Mouse (Mus musculus) spleen, adult 2 months (tissue): ENCODE data around the gene Rad50. TPM values are rescaled to one million over a fixed set of nuclear protein-coding genes. Genes with fewer than 3 reads are reported as not detected.

Source experiments
- DNase-seq, 2 experiments: peaks; one replicate each; pipeline versions ENCODE4 v3.0.0 to v3.0.0-alpha.2; 2012 to 2021; ENCODE audit warnings: low spot score in 2 of 2, low read depth in 1 of 2
- H3K27ac ChIP-seq: fragments of 200-500 bp; 2 replicates; pipeline ENCODE4 v1.5.1; 2012; ENCODE audit warnings: low read length, inconsistent platforms; ENCODE audit not compliant: insufficient read depth
- H3K27me3 ChIP-seq: fragments of 200-500 bp; 2 replicates; pipeline ENCODE4 v1.6.1; 2012; ENCODE audit warnings: mild to moderate bottlenecking, moderate library complexity, low read length, inconsistent platforms; ENCODE audit not compliant: control insufficient read depth, insufficient read depth
- H3K36me3 ChIP-seq: fragments of 200-500 bp; 2 replicates; pipeline ENCODE4 v1.6.1; 2012; ENCODE audit warnings: mild to moderate bottlenecking, low read length, inconsistent platforms; ENCODE audit not compliant: control insufficient read depth, insufficient read depth
- H3K4me1 ChIP-seq: fragments of 200-500 bp; 2 replicates; pipeline ENCODE4 v1.6.1; 2011; ENCODE audit warnings: inconsistent platforms; ENCODE audit not compliant: control insufficient read depth, insufficient read depth, insufficient read length
- H3K4me3 ChIP-seq: fragments of 200-500 bp; 2 replicates; pipeline ENCODE4 v1.5.1; 2011; ENCODE audit warnings: mild to moderate bottlenecking, inconsistent platforms; ENCODE audit not compliant: insufficient read depth, insufficient read length; ENCODE audit errors: extremely low read depth
- CTCF ChIP-seq: fragments of 200-500 bp; IDR thresholded peaks from 2 replicates; pipeline ENCODE4 v1.5.1; 2011; ENCODE audit warnings: mild to moderate bottlenecking, inconsistent platforms; ENCODE audit not compliant: insufficient read depth, insufficient read length, insufficient replicate concordance; ENCODE audit errors: extremely low read depth
- POLR2A ChIP-seq: fragments of 200-500 bp; IDR thresholded peaks from 2 replicates; pipeline ENCODE4 v1.6.1; 2011; ENCODE audit warnings: low read depth, low read length, inconsistent platforms
- WGBS: fragments of 180-500 bp; shearing (Covaris S2); methylation state at CpG from one replicate; pipeline ENCODE4 v1.1.7; 2018; 5-methylcytosine and 5-hydroxymethylcytosine counted together
- polyA plus RNA-seq: library from polyadenylated mRNA; depleted of rRNA; stranded (reverse); fragments of >200 nt; gene quantifications from 2 replicates; pipeline ENCODE4 v1.2.3, GENCODE M21; 2012

Rad50 gene
- polyA plus RNA-seq, 1 experiment = 4.1 TPM

DNA sequence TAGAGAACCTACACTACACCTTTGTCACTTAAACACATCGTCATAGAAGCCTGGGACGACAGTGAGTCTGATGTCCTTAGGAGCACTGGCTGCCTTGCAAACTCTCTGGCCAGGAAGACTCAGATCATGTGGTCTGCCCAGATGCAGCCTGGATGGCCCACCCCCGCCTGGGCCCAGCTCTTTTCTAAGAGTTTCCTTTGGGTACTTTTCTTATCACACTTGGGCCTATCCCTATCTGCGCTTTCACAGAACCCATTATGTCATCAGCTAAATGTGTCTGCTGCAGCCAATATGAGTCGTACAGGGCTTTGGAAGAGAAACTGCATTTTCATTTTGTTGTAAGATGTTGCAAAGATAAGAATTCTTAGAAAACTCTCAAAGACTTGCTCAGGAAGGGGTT is 52.1 kb downstream of the Rad50 start:
- Histone ChIP-seq H3K27ac (no peak overlapping the region), H3K4me3 (no peak overlapping the region), H3K36me3 (peaks cover 44% of the 10 kb centered on the region), H3K4me1 (no peaks in the 10 kb centered on the region), H3K27me3 (no peaks in the 10 kb centered on the region)
- TF ChIP-seq POLR2A (no peak), CTCF (no peak)
- WGBS = 77% methylated on average over 5 of the region's 5 CpGs
- no peak for DNase-seq

DNA sequence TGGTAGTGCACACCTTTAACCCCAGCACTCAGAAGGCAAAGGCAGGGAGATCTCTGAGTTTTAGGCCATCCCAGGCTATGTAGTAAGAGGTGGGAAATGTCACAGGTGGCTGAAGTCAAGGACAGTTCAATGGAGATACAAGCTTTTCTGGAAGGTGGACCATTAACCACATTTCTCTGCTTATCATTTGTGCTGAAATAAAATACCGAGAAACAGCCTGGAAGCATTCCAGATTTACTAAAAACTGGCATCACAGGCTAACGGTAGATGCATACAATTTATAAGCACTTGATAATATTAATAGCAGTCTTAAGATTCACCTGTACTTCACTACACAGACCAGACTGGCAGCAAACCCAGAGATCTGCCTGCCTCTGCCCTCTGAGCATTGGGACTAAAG is 54.7 kb downstream of the Rad50 start:
- H3K4me1 ChIP-seq = no peaks in the 10 kb centered on the region
- whole genome bisulfite sequencing = 88% methylated on average over 2 of the region's 2 CpGs
- no peak for TF ChIP-seq CTCF
- TF ChIP-seq POLR2A = no peak

DNA sequence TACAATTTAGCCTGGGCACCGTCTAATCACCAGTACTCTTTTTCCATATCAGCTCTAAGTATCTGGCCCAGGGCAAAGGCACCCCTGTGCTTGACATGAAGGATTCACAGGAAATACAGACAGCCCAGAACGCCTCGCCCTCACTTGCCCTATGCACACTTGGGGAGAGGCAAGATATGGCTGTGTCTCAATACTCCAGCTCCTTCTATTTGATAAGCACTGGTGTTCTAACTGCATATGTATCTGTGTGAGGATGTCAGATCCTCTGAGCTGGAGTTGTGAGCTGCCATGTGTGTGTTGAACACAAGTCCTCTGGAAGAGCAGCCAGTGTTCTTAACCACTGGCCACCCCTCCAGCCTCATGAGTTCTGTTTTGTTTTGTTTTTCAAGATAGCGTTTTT is 55.7 kb downstream of the Rad50 start:
- TF ChIP-seq POLR2A = no peak
- TF ChIP-seq CTCF = no peak
- Histone ChIP-seq H3K4me1 (no peaks in the 10 kb centered on the region), H3K27me3 (no peaks in the 10 kb centered on the region), H3K4me3 (no peak overlapping the region), H3K36me3 (peaks cover 47% of the 10 kb centered on the region), H3K27ac (no peak overlapping the region)
- no peak for DNase-seq
- WGBS = 89% methylated on average over 4 of the region's 4 CpGs

More for the DNA sequence above, 54.7 kb downstream of the Rad50 start:
- Histone ChIP-seq H3K27ac (no peak overlapping the region), H3K27me3 (no peaks in the 10 kb centered on the region), H3K4me3 (no peak overlapping the region), H3K36me3 (peaks cover 50% of the 10 kb centered on the region)
- DNase-seq = no peak

DNA sequence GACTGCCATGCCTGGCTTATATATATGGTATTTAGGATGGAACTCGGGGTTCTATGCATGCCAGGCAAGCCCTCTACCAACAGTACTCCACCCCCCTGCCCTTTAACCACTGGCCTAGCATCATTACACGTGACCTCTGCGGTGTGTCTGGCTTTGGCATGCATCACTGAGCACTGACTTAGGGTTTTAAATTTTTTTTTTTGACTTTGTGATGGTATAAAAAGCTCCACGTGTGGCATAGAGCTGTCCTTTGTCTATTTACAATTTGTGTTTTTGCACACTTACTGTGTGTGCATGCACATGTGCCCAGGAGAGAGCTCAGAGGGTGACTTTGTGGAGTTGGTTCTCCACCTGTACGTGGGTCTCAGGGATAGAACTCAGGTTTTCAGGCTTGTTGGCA is 63.1 kb downstream of the Rad50 start:
- no peaks in the 10 kb centered on the region for H3K4me1 ChIP-seq
- H3K27me3 ChIP-seq = no peaks in the 10 kb centered on the region
- no peaks in the 10 kb centered on the region for H3K36me3 ChIP-seq
- TF ChIP-seq POLR2A = no peak
- no peak for TF ChIP-seq CTCF
- H3K4me3 ChIP-seq = no peak overlapping the region
- WGBS = 65% methylated on average over 5 of the region's 5 CpGs
- H3K27ac ChIP-seq = no peak overlapping the region
- no peak for DNase-seq

DNA sequence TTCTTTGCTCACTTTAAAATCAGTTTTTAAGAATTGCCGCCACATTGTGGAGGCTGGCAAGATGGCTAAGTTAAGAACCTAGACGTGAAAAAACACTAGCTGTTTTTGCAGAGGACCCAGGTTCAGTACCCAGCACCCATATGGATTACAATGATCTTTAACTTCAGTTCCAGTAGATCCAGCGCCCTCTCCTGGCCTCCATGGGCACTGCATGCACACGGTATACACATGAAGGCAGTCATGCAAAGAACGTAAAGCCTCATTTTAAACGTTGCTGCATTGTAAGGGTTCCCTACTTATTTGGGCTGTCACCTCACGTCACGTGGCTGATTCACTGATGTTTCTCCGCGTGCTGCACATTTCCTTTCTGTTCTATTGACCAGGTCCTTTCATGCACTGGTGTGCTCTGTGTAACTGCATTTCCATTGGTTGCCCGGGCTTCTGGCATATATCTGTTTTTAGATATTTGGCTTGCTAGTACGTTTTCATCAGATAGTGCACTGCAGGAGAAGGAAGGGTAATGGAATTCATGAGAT is 64.3 kb downstream of the Rad50 start:
- no peak for DNase-seq
- no peaks in the 10 kb centered on the region for H3K4me1 ChIP-seq
- no peak for TF ChIP-seq POLR2A
- peak; percentile 19; the same call in 1 of the 2 replicates for TF ChIP-seq CTCF

DNA sequence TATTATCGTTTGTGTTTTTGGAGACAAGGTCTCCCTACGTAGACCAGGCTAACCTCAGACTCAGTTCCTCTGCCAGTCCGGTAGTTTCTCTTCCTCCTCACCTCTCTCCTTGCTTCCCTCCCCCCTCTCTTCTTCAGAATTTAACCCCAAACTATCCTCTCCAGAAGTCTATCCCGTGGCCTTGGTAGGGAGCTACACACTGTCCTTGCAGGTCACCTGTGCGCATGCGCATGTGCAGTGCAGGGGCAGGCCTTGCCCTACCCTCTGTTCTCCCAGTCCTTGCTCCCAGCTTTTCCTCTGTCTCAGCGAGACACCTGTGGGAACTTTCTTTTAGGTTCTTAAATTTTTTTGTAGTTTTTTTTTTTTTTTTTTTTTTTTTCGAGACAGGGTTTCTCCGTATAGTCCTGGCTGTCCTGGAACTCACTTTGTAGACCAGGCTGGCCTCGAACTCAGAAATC is 69.3 kb downstream of the Rad50 start:
- no peak for DNase-seq
- 72% methylated on average over 10 of the region's 10 CpGs for WGBS

More for the DNA sequence above, 64.3 kb downstream of the Rad50 start:
- 83% methylated on average over 12 of the region's 12 CpGs for WGBS
- no peaks in the 10 kb centered on the region for H3K27me3 ChIP-seq
- no peak overlapping the region for H3K4me3 ChIP-seq
- H3K36me3 ChIP-seq = no peaks in the 10 kb centered on the region
- H3K27ac ChIP-seq = no peak overlapping the region

DNA sequence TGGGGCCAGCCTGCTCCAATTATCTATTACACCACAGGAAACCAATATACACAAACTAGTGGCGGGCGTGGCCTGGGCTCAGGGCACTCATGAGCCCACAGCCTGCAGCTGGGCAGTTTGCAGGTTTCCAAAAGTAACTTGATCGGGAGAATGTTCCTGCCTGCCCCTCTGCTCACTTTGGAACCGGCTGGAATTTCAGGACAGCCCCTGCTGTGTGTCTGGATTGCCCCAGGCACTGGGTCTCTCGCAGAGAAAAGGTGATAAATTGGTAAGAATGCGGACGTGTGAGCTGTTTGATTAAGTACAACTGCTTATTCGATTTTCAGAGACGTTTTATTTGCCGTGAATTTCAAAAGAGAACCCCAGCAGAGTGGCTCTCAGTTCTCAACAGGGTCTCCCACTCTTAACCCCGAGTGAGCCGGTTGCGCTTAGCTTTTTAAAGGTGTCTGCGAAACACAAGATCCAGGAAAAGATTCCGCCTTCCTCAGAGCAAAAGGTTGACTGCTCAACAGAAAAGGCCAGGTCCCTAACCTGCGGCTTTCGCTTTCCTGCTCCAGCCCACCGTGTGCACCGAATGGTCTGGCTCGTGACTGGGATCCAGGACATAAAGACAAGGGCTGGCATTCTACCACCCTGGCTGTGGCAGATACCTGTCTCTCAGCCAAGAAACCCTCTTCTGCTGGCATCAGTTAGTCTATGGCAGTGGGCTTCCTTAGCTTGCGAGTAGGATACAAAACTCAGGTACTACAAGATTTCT is 69.9 kb downstream of the Rad50 start:
- no peaks in the 10 kb centered on the region for H3K36me3 ChIP-seq
- H3K4me1 ChIP-seq = peaks cover 5% of the 10 kb centered on the region
- DNase-seq = no peak
- H3K27me3 ChIP-seq = peaks cover 6% of the 10 kb centered on the region; the same call in 1 of the 2 replicates
- H3K4me3 ChIP-seq = no peak overlapping the region
- H3K27ac ChIP-seq = no peak overlapping the region
- TF ChIP-seq POLR2A = no peak
- no peak for TF ChIP-seq CTCF
- 71% methylated on average over 21 of the region's 21 CpGs for WGBS

More for the DNA sequence above, 69.3 kb downstream of the Rad50 start:
- Histone ChIP-seq H3K4me1 (peaks cover 5% of the 10 kb centered on the region), H3K27me3 (peaks cover 6% of the 10 kb centered on the region; the same call in 1 of the 2 replicates), H3K36me3 (no peaks in the 10 kb centered on the region), H3K27ac (no peak overlapping the region), H3K4me3 (no peak overlapping the region)
- TF ChIP-seq POLR2A = no peak
- no peak for TF ChIP-seq CTCF
